Mouse (Mus musculus) adipocyte (in vitro differentiated cells): Measurements from ENCODE around the gene Slc13a1.

Source experiments
- DNase-seq: peaks from one replicate; pipeline ENCODE4 v3.0.0-alpha.2; 2016; ENCODE audit warnings: low spot score

Slc13a1 gene

GRCm38 (mm10) chr6:24076089-24076488 lies 91.8 kb downstream of the Slc13a1 start:
- DNase-seq, result no peak

GRCm38 (mm10) chr6:24072804-24073203 lies 95.1 kb downstream of the Slc13a1 start:
- no peak for DNase-seq

- DNase-seq, result no peak
Observed at GRCm38 (mm10) chr6:24059754-24060153, 108.1 kb downstream of the Slc13a1 start.

GRCm38 (mm10) chr6:24055086-24055485 lies 112.8 kb downstream of the Slc13a1 start:
- DNase-seq, result no peak

- no peak for DNase-seq
Observed at GRCm38 (mm10) chr6:24054086-24054710, 113.7 kb downstream of the Slc13a1 start.

- DNase-seq, result peak; percentile 7
Observed at GRCm38 (mm10) chr6:24047014-24047770, 120.7 kb downstream of the Slc13a1 start.

GRCm38 (mm10) chr6:24043496-24043895 lies 124.4 kb downstream of the Slc13a1 start:
- no peak for DNase-seq
